Mouse (Mus musculus) right cerebral cortex, postnatal 10 days (tissue): ENCODE data around the gene Zbtb8a.
"Not testable (repeated sequence)": the region's sequence is repeated elsewhere in the genome, so short reads cannot be mapped to it uniquely, and the experiment has no call there.

Source experiments
- DNase-seq, 2 experiments: peaks; one replicate each; pipeline ENCODE4 v3.0.0; 2021; ENCODE audit warnings: low spot score in 2 of 2

Gene Zbtb8a

GRCm38 (mm10) chr4:129377601-129378390 is at the start of gene Zbtb8a:
Zbtb8a (minus strand) TSS chr4:129378116.
- peak; percentile 54 to 56 for DNase-seq

GRCm38 (mm10) chr4:129418321-129418720 is 40.4 kb upstream of the Zbtb8a start:
- DNase-seq: no peak

GRCm38 (mm10) chr4:129416478-129416877 is 38.6 kb upstream of the Zbtb8a start:
- DNase-seq: no peak

- DNase-seq: no peak
Observed at GRCm38 (mm10) chr4:129415892-129416291, 38.0 kb upstream of the Zbtb8a start.

- DNase-seq: no peak
Observed at GRCm38 (mm10) chr4:129410991-129411390, 33.1 kb upstream of the Zbtb8a start.

GRCm38 (mm10) chr4:129410532-129410931 is 32.6 kb upstream of the Zbtb8a start:
- not testable (repeated sequence) for DNase-seq

- DNase-seq: peak; percentile 39 to 46
Observed at GRCm38 (mm10) chr4:129406447-129406846, 28.5 kb upstream of the Zbtb8a start.

- no peak for DNase-seq
Observed at GRCm38 (mm10) chr4:129399813-129400212, 21.9 kb upstream of the Zbtb8a start.

GRCm38 (mm10) chr4:129396960-129397359 is 19.0 kb upstream of the Zbtb8a start:
- DNase-seq: no peak

GRCm38 (mm10) chr4:129394089-129394870 is 16.4 kb upstream of the Zbtb8a start:
- DNase-seq: no peak

GRCm38 (mm10) chr4:129390936-129391557 is 13.1 kb upstream of the Zbtb8a start:
- no peak for DNase-seq

GRCm38 (mm10) chr4:129390216-129390743 is 12.4 kb upstream of the Zbtb8a start:
- DNase-seq: no peak

GRCm38 (mm10) chr4:129388404-129388803 is 10.5 kb upstream of the Zbtb8a start:
- DNase-seq: no peak

GRCm38 (mm10) chr4:129386989-129387388 is 9.1 kb upstream of the Zbtb8a start:
- DNase-seq: no peak

GRCm38 (mm10) chr4:129386269-129386946 is 8.5 kb upstream of the Zbtb8a start:
- DNase-seq: no peak

- DNase-seq: no peak
Observed at GRCm38 (mm10) chr4:129385685-129386084, 7.8 kb upstream of the Zbtb8a start.

- no peak for DNase-seq
Observed at GRCm38 (mm10) chr4:129384440-129384839, 6.5 kb upstream of the Zbtb8a start.

- no peak for DNase-seq
Observed at GRCm38 (mm10) chr4:129383586-129383985, 5.7 kb upstream of the Zbtb8a start.

- DNase-seq: no peak
Observed at GRCm38 (mm10) chr4:129382488-129382887, 4.6 kb upstream of the Zbtb8a start.

GRCm38 (mm10) chr4:129382029-129382428 is 4.1 kb upstream of the Zbtb8a start:
- no peak for DNase-seq

- DNase-seq: no peak
Observed at GRCm38 (mm10) chr4:129381148-129381547, 3.2 kb upstream of the Zbtb8a start.

- DNase-seq: no peak
Observed at GRCm38 (mm10) chr4:129379805-129380204, 1.9 kb upstream of the Zbtb8a start.
